20 mouse cellular contexts compared by ENCODE assay signal in the genomic region with DNA sequence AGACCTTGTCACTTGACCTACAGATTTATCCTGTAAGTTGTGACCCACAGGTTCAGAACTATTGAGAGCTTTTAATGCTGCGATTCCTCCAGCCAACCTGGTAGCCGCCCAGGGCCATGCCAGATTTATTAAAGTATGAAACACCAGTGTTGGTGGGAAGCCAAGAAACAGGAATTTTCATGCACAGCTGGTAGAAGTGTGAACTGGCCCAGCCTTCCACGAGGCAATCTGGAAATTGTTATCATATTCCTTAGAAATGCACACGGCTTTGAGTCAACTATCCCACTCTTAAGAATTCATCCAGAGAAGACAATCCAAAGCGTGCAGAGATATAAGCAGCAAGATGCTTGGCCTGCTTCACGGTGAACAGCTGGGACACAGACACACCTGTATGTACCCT.
DNase-seq lines count a peak whose midpoint lies in the region; ATAC-seq and TF ChIP-seq lines count a peak whose summit lies in the region.
"Had no signal": no experiment of that assay in that cellular context is flagged by ENCODE, and none has a peak within 500 bp of the region (broad histone marks: within the 10 kb centered on the region; RNA-seq: fewer than 3 reads in every experiment).

No protein-coding gene starts in this region.

- H3K27ac ChIP-seq in limb, embryonic 13.5 days: 0 out of 2 replicates have a peak overlapping the region, but pooled peaks have one; percentile 11
- H3K27ac ChIP-seq in limb, embryonic 10.5 days: no peak overlapping the region
- H3K27ac ChIP-seq in embryonic fibroblast, embryonic 13.5 days (ENCODE audit: insufficient read depth, low read length): peak overlapping the region; percentile 85
- H3K27ac ChIP-seq: embryonic facial prominence, embryonic 13.5 days; forebrain, embryonic 15.5 days; hindbrain, embryonic 12.5 days; hindbrain, postnatal 0 days had no signal

- peak; percentile 73 for ATAC-seq in limb, embryonic 13.5 days (ENCODE audit: low FRiP score, low read depth)
- ATAC-seq: forebrain, embryonic 15.5 days; hindbrain, postnatal 0 days had no signal

- 41% methylated on average over 6 of the region's 6 CpGs for WGBS in limb, embryonic 13.5 days
- 91% methylated on average over 6 of the region's 6 CpGs for WGBS in limb, embryonic 10.5 days

- DNase-seq in adrenal gland, postnatal 14 days: peak; percentile 23
- no peak for DNase-seq in adrenal gland, adult (ENCODE audit: inconsistent age in 2 of 2, low spot score in 1 of 2)
- DNase-seq in limb, embryonic 10.5 days (ENCODE audit: low spot score): no peak
- no peak for DNase-seq in layer of hippocampus, adult 8-10 months (ENCODE audit: low spot score in 2 of 2)
- DNase-seq in gastrocnemius, postnatal 4 days (ENCODE audit: low spot score in 2 of 2): no peak
- DNase-seq: adrenal gland, adult 8-10 months; cerebellum, adult 11 months; cerebellum, adult 8-10 months; cerebellum, postnatal 25 days; gastrocnemius, postnatal 36 days; heart, postnatal 4 days; kidney, adult 11 months had no signal

- H3K4me3 ChIP-seq in limb, embryonic 13.5 days: no peak overlapping the region
- H3K4me3 ChIP-seq in limb, embryonic 10.5 days: no peak overlapping the region
- no peak overlapping the region for H3K4me3 ChIP-seq in embryonic fibroblast, embryonic 13.5 days (ENCODE audit: insufficient read depth, low read length)
- H3K4me3 ChIP-seq: embryonic facial prominence, embryonic 13.5 days; erythroblast, embryonic 14.5 days; forebrain, embryonic 15.5 days; hindbrain, embryonic 12.5 days had no signal

- TF ChIP-seq POLR2A in embryonic fibroblast, embryonic 13.5 days (IDR thresholded peaks at IDR 0.05; ENCODE audit: low read depth, low read length): no peak

- no peaks in the 10 kb centered on the region for H3K36me3 ChIP-seq in limb, embryonic 13.5 days
- no peaks in the 10 kb centered on the region for H3K36me3 ChIP-seq in limb, embryonic 10.5 days
- H3K36me3 ChIP-seq: embryonic facial prominence, embryonic 13.5 days; forebrain, embryonic 15.5 days; hindbrain, embryonic 12.5 days had no signal

- H3K27me3 ChIP-seq in limb, embryonic 13.5 days: no peaks in the 10 kb centered on the region
- no peaks in the 10 kb centered on the region for H3K27me3 ChIP-seq in limb, embryonic 10.5 days (ENCODE audit: low read depth, poor library complexity, severe bottlenecking)
- H3K27me3 ChIP-seq: CH12.LX; embryonic facial prominence, embryonic 13.5 days; forebrain, embryonic 15.5 days; hindbrain, embryonic 12.5 days had no signal

- peaks cover 13% of the 10 kb centered on the region for H3K4me1 ChIP-seq in limb, embryonic 13.5 days
- H3K4me1 ChIP-seq in limb, embryonic 10.5 days: no peaks in the 10 kb centered on the region
- peaks cover 13% of the 10 kb centered on the region for H3K4me1 ChIP-seq in embryonic fibroblast, embryonic 13.5 days (ENCODE audit: control insufficient read depth, insufficient read depth, low read length)
- H3K4me1 ChIP-seq: forebrain, embryonic 15.5 days; hindbrain, embryonic 12.5 days had no signal

- no peaks in the 10 kb centered on the region for H3K9me3 ChIP-seq in limb, embryonic 13.5 days
- H3K9me3 ChIP-seq in limb, embryonic 10.5 days (replicated peaks): no peaks in the 10 kb centered on the region
- H3K9me3 ChIP-seq: embryonic facial prominence, embryonic 13.5 days; forebrain, embryonic 15.5 days; hindbrain, embryonic 12.5 days had no signal

- H3K4me2 ChIP-seq in limb, embryonic 13.5 days (replicated peaks): no peak overlapping the region
- H3K4me2 ChIP-seq: embryonic facial prominence, embryonic 13.5 days; forebrain, embryonic 15.5 days; hindbrain, embryonic 12.5 days had no signal

- no peak for TF ChIP-seq CTCF in embryonic fibroblast, embryonic 13.5 days (IDR thresholded peaks at IDR 0.05; ENCODE audit: borderline replicate concordance, insufficient read depth, low read length)

- no peak overlapping the region for H3K9ac ChIP-seq in limb, embryonic 13.5 days
- H3K9ac ChIP-seq: embryonic facial prominence, embryonic 13.5 days; forebrain, embryonic 15.5 days; hindbrain, embryonic 12.5 days had no signal
